Mouse (Mus musculus): Measurements from ENCODE around the gene Ptprs. TPM values are rescaled to one million over a fixed set of nuclear protein-coding genes. Genes with fewer than 3 reads are reported as not detected.
A peak's percentile ranks its signal among the peaks of the same experiment; 100 is the strongest.

The Ptprs gene
- polyA plus RNA-seq, 1 experiment from 2014 or later: 115 TPM

GRCm38 (mm10) chr17:56485118-56485517, 8.8 kb upstream of the Ptprs start:
- H3K36me3 ChIP-seq (ENCODE audit: control insufficient read depth, insufficient read depth, low read length): no peaks in the 10 kb centered on the region
- no peaks in the 10 kb centered on the region for H3K27me3 ChIP-seq (ENCODE audit: control insufficient read depth, insufficient read depth, low read length)
- H3K4me1 ChIP-seq (ENCODE audit: control insufficient read depth, insufficient read depth, low read length): peaks cover 6% of the 10 kb centered on the region; the same call in 1 of the 2 replicates
- ATAC-seq (ENCODE audit: low FRiP score, low TSS enrichment): no peak
- 74% methylated on average over 9 of the region's 9 CpGs for WGBS
- H3K4me2 ChIP-seq (replicated peaks; ENCODE audit: low read depth, low read length): no peak overlapping the region
- H3K4me3 ChIP-seq (ENCODE audit: low read length): no peak overlapping the region
- H3K27ac ChIP-seq (ENCODE audit: low read depth, low read length): no peak overlapping the region
- no peak overlapping the region for H3K9ac ChIP-seq (ENCODE audit: low read depth, low read length)
- no peaks in the 10 kb centered on the region for H3K9me3 ChIP-seq (ENCODE audit: control insufficient read depth, low read length)

GRCm38 (mm10) chr17:56482671-56483070, 6.4 kb upstream of the Ptprs start:
- WGBS: 76% methylated on average over 1 of the region's 1 CpGs
- no peak for ATAC-seq (ENCODE audit: low FRiP score, low TSS enrichment)
- Histone ChIP-seq H3K4me1 (ENCODE audit: control insufficient read depth, insufficient read depth, low read length) (0 out of 2 replicates have a peak, but pooled peaks cover 4% of the 10 kb centered on the region), H3K27ac (ENCODE audit: low read depth, low read length) (no peak overlapping the region), H3K9me3 (ENCODE audit: control insufficient read depth, low read length) (no peaks in the 10 kb centered on the region), H3K27me3 (ENCODE audit: control insufficient read depth, insufficient read depth, low read length) (no peaks in the 10 kb centered on the region), H3K9ac (ENCODE audit: low read depth, low read length) (no peak overlapping the region), H3K4me3 (ENCODE audit: low read length) (no peak overlapping the region), H3K4me2 (replicated peaks; ENCODE audit: low read depth, low read length) (no peak overlapping the region), H3K36me3 (ENCODE audit: control insufficient read depth, insufficient read depth, low read length) (no peaks in the 10 kb centered on the region)

GRCm38 (mm10) chr17:56479358-56479757, 3.1 kb upstream of the Ptprs start:
- peaks cover 3% of the 10 kb centered on the region; the same call in 1 of the 2 replicates for H3K9me3 ChIP-seq (ENCODE audit: control insufficient read depth, low read length)
- no peak overlapping the region; the same call in 1 of the 2 replicates for H3K4me2 ChIP-seq (replicated peaks; ENCODE audit: low read depth, low read length)
- no peak overlapping the region for H3K4me3 ChIP-seq (ENCODE audit: low read length)
- no peak for ATAC-seq (ENCODE audit: low FRiP score, low TSS enrichment)
- H3K9ac ChIP-seq (ENCODE audit: low read depth, low read length): no peak overlapping the region
- no peak overlapping the region for H3K27ac ChIP-seq (ENCODE audit: low read depth, low read length)
- no peaks in the 10 kb centered on the region for H3K36me3 ChIP-seq (ENCODE audit: control insufficient read depth, insufficient read depth, low read length)
- WGBS: 12% methylated on average over 6 of the region's 6 CpGs
- H3K4me1 ChIP-seq (ENCODE audit: control insufficient read depth, insufficient read depth, low read length): peaks cover 9% of the 10 kb centered on the region
- H3K27me3 ChIP-seq (ENCODE audit: control insufficient read depth, insufficient read depth, low read length): peaks cover 4% of the 10 kb centered on the region

GRCm38 (mm10) chr17:56478191-56478611, 1.9 kb upstream of the Ptprs start:
- WGBS: 56% methylated on average over 11 of the region's 11 CpGs
- ATAC-seq (ENCODE audit: low FRiP score, low TSS enrichment): no peak
- Histone ChIP-seq H3K4me2 (replicated peaks; ENCODE audit: low read depth, low read length) (no peak overlapping the region), H3K4me1 (ENCODE audit: control insufficient read depth, insufficient read depth, low read length) (peaks cover 21% of the 10 kb centered on the region), H3K9ac (ENCODE audit: low read depth, low read length) (no peak overlapping the region), H3K27ac (ENCODE audit: low read depth, low read length) (no peak overlapping the region), H3K4me3 (ENCODE audit: low read length) (no peak overlapping the region), H3K36me3 (ENCODE audit: control insufficient read depth, insufficient read depth, low read length) (no peaks in the 10 kb centered on the region), H3K27me3 (ENCODE audit: control insufficient read depth, insufficient read depth, low read length) (peaks cover 10% of the 10 kb centered on the region), H3K9me3 (ENCODE audit: control insufficient read depth, low read length) (peaks cover 3% of the 10 kb centered on the region; the same call in 1 of the 2 replicates)

- Histone ChIP-seq H3K9me3 (ENCODE audit: control insufficient read depth, low read length) (peaks cover 3% of the 10 kb centered on the region; the same call in 1 of the 2 replicates), H3K27ac (ENCODE audit: low read depth, low read length) (no peak overlapping the region), H3K36me3 (ENCODE audit: control insufficient read depth, insufficient read depth, low read length) (no peaks in the 10 kb centered on the region), H3K27me3 (ENCODE audit: control insufficient read depth, insufficient read depth, low read length) (peaks cover 10% of the 10 kb centered on the region), H3K4me3 (ENCODE audit: low read length) (no peak overlapping the region), H3K4me1 (ENCODE audit: control insufficient read depth, insufficient read depth, low read length) (peaks cover 30% of the 10 kb centered on the region), H3K4me2 (replicated peaks; ENCODE audit: low read depth, low read length) (no peak overlapping the region), H3K9ac (ENCODE audit: low read depth, low read length) (no peak overlapping the region)
- 89% methylated on average over 19 of the region's 19 CpGs for WGBS
- ATAC-seq (ENCODE audit: low FRiP score, low TSS enrichment): no peak
These were observed 1.0 kb upstream of the Ptprs start for GRCm38 (mm10) chr17:56477191-56477818.

- Histone ChIP-seq H3K9me3 (ENCODE audit: control insufficient read depth, low read length) (peaks cover 3% of the 10 kb centered on the region; the same call in 1 of the 2 replicates), H3K4me2 (replicated peaks; ENCODE audit: low read depth, low read length) (peak overlapping the region; percentile 100), H3K4me1 (ENCODE audit: control insufficient read depth, insufficient read depth, low read length) (peaks cover 39% of the 10 kb centered on the region), H3K27me3 (ENCODE audit: control insufficient read depth, insufficient read depth, low read length) (peaks cover 10% of the 10 kb centered on the region), H3K9ac (ENCODE audit: low read depth, low read length) (peak overlapping the region; percentile 87), H3K36me3 (ENCODE audit: control insufficient read depth, insufficient read depth, low read length) (no peaks in the 10 kb centered on the region), H3K27ac (ENCODE audit: low read depth, low read length) (peak overlapping the region; percentile 77), H3K4me3 (ENCODE audit: low read length) (peak overlapping the region; percentile 80)
- ATAC-seq (ENCODE audit: low FRiP score, low TSS enrichment): peak; percentile 42
- 0% methylated on average over 49 of the region's 66 CpGs for WGBS
These were observed 490 bp downstream of the Ptprs start for GRCm38 (mm10) chr17:56475584-56476401.

- H3K9ac ChIP-seq (ENCODE audit: low read depth, low read length): peak overlapping the region; percentile 87
- H3K4me3 ChIP-seq (ENCODE audit: low read length): peak overlapping the region; percentile 80
- peak overlapping the region; percentile 77 for H3K27ac ChIP-seq (ENCODE audit: low read depth, low read length)
- peaks cover 3% of the 10 kb centered on the region; the same call in 1 of the 2 replicates for H3K9me3 ChIP-seq (ENCODE audit: control insufficient read depth, low read length)
- no peak for ATAC-seq (ENCODE audit: low FRiP score, low TSS enrichment)
- peaks cover 47% of the 10 kb centered on the region for H3K4me1 ChIP-seq (ENCODE audit: control insufficient read depth, insufficient read depth, low read length)
- H3K36me3 ChIP-seq (ENCODE audit: control insufficient read depth, insufficient read depth, low read length): no peaks in the 10 kb centered on the region
- WGBS: 2% methylated on average over 24 of the region's 24 CpGs
- H3K27me3 ChIP-seq (ENCODE audit: control insufficient read depth, insufficient read depth, low read length): peaks cover 10% of the 10 kb centered on the region
- peak overlapping the region; percentile 100 for H3K4me2 ChIP-seq (replicated peaks; ENCODE audit: low read depth, low read length)
These were observed 1.3 kb downstream of the Ptprs start for GRCm38 (mm10) chr17:56474831-56475581.

GRCm38 (mm10) chr17:56474311-56474830, 1.9 kb downstream of the Ptprs start:
- no peak overlapping the region for H3K27ac ChIP-seq (ENCODE audit: low read depth, low read length)

More at GRCm38 (mm10) chr17:56474311-56474830, 1.9 kb downstream of the Ptprs start:
- H3K27me3 ChIP-seq (ENCODE audit: control insufficient read depth, insufficient read depth, low read length): peaks cover 10% of the 10 kb centered on the region
- ATAC-seq (ENCODE audit: low FRiP score, low TSS enrichment): no peak
- H3K4me3 ChIP-seq (ENCODE audit: low read length): peak overlapping the region; percentile 80
- peak overlapping the region; percentile 100 for H3K4me2 ChIP-seq (replicated peaks; ENCODE audit: low read depth, low read length)
- peaks cover 3% of the 10 kb centered on the region; the same call in 1 of the 2 replicates for H3K9me3 ChIP-seq (ENCODE audit: control insufficient read depth, low read length)
- peak overlapping the region; percentile 87 for H3K9ac ChIP-seq (ENCODE audit: low read depth, low read length)
- no peaks in the 10 kb centered on the region for H3K36me3 ChIP-seq (ENCODE audit: control insufficient read depth, insufficient read depth, low read length)
- WGBS: 4% methylated on average over 32 of the region's 32 CpGs
- H3K4me1 ChIP-seq (ENCODE audit: control insufficient read depth, insufficient read depth, low read length): peaks cover 54% of the 10 kb centered on the region

Measured in kidney, embryonic 14.5 days (tissue).